Mouse (Mus musculus): ENCODE results near the gene Btbd9. TPM values are rescaled to one million over a fixed set of nuclear protein-coding genes. Genes with fewer than 3 reads are reported as not detected.

Btbd9 gene
- polyA plus RNA-seq, 1 experiment from 2014 or later = 59.7 TPM

Other genes with a start within 250 kb of the Btbd9 start
- gene Dnah8, start 47.9 kb upstream of the Btbd9 start, polyA plus RNA-seq (2014; fragmentation: Nextera tagmentation; extraction: Ambion mirVana) = 1.1 and 1.5 TPM in 2 replicates
- 277 and 302 TPM in 2 replicates for gene Glo1, start 50.4 kb upstream of the Btbd9 start, polyA plus RNA-seq (2014; fragmentation: Nextera tagmentation; extraction: Ambion mirVana)

Data from midbrain, embryonic 11.5 days (tissue).